Mouse (Mus musculus): ENCODE measurements around the gene Snapc3.

GRCm38 (mm10) chr4:83375650-83376049 lies 41.9 kb upstream of the Snapc3 start:
- TF ChIP-seq CTCF (IDR thresholded peaks at IDR 0.05; ENCODE audit: low read depth) (no peak), EP300 (IDR thresholded peaks at IDR 0.05; ENCODE audit: low read depth) (no peak)

Measured in heart, postnatal 0 days (tissue).